Mouse (Mus musculus) embryonic fibroblast, embryonic 13.5 days (primary cell): ENCODE results near the gene Ugt2b34. TPM values are rescaled to one million over a fixed set of nuclear protein-coding genes. Genes with fewer than 3 reads are reported as not detected.
"Not testable (repeated sequence)": the region's sequence is repeated elsewhere in the genome, so short reads cannot be mapped to it uniquely, and the experiment has no call there.

ENCODE experiments used
- H3K27ac ChIP-seq: 2 replicates; pipeline ENCODE4 v1.5.1; 2012; ENCODE audit warnings: low read length, control low read depth, inconsistent platforms; ENCODE audit not compliant: insufficient read depth
- H3K4me1 ChIP-seq: 2 replicates; pipeline ENCODE4 v1.6.1; 2011; ENCODE audit warnings: low read length; ENCODE audit not compliant: control insufficient read depth, insufficient read depth
- H3K4me3 ChIP-seq: 2 replicates; pipeline ENCODE4 v1.5.1; 2011; ENCODE audit warnings: mild to moderate bottlenecking, control low read depth, low read length; ENCODE audit not compliant: insufficient read depth
- CTCF ChIP-seq: IDR thresholded peaks from 2 replicates; pipeline ENCODE4 v1.5.1; 2011; ENCODE audit warnings: mild to moderate bottlenecking, control low read depth, low read length, moderate library complexity, borderline replicate concordance; ENCODE audit not compliant: insufficient read depth
- POLR2A ChIP-seq: IDR thresholded peaks from 2 replicates; pipeline ENCODE4 v1.6.1; 2011; ENCODE audit warnings: low read depth, mild to moderate bottlenecking, control low read depth, low read length, moderate library complexity
- polyA plus RNA-seq: library from polyadenylated mRNA; stranded (reverse); fragments of >200 nt; gene quantifications from 2 replicates; pipeline ENCODE4 v1.2.4, GENCODE M21; 2011; ENCODE audit warnings: low read depth; ENCODE audit not compliant: missing spikeins, insufficient read length

The Ugt2b34 gene
- polyA plus RNA-seq, 1 experiment: not detected

DNA sequence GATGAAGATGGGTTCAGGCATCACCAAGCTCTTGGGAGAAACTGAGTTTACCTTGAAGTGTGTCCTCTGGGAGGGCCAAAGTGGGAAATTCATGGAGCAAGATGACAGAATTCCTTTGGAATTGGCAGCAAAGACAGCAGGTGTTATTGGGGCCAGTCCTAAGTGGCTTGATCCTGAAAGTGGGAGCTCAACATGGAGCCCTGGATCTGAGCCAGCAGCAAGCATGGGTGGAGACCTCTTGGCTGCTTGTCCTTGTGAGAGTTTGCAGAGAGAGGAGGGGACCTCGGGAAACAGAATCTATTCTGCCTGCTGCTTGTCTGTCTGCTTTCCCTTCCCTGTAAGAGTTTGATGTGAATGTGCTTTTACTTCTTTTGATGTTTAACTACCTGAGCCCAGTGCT lies 34.9 kb downstream of the Ugt2b34 start:
- Histone ChIP-seq H3K4me3 (no peak overlapping the region), H3K4me1 (no peaks in the 10 kb centered on the region), H3K27ac (no peak overlapping the region)
- TF ChIP-seq POLR2A: no peak
- TF ChIP-seq CTCF: no peak

DNA sequence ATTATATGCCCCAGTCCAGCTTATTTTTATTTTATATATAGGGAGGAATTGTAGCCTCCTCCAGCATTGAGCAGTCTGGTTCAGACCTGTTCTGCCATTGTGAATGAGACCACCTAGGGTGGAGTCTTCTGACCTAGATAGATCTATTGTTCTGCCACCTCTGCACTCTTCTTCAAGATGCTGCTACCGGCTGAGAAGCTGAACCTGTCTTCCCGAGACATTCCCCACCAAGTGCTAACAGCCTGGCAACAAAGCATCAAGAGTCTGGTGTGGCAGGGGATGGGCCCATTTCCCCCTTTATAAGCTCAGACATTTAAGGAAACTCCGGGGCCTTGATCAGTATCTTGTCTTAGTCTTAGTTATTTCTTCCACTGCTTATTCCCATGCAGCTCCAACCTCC lies 48.4 kb downstream of the Ugt2b34 start:
- Histone ChIP-seq H3K4me3 (no peak overlapping the region), H3K27ac (no peak overlapping the region), H3K4me1 (no peaks in the 10 kb centered on the region)
- TF ChIP-seq POLR2A: no peak
- no peak for TF ChIP-seq CTCF

DNA sequence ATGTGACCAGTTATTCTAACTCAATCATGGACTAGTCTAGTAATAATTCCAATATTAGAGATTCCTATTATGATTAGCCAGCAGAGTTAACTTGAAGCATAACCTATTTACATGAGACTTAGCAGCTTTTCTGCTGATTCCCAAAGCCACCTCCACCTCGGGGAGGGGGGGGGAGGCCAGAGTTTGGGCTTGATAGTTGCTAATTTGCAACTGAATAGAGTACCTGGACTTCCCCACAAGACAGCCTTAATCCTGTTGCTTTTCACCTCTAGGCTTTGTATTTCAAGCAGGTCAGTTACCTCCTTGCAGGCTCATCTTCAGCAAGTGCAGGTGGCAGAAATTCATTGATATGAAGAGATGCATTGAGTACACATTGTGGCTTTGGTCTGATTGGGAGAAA lies 49.1 kb downstream of the Ugt2b34 start:
- Histone ChIP-seq H3K27ac (no peak overlapping the region), H3K4me1 (no peaks in the 10 kb centered on the region), H3K4me3 (no peak overlapping the region)
- TF ChIP-seq POLR2A: no peak
- no peak for TF ChIP-seq CTCF

DNA sequence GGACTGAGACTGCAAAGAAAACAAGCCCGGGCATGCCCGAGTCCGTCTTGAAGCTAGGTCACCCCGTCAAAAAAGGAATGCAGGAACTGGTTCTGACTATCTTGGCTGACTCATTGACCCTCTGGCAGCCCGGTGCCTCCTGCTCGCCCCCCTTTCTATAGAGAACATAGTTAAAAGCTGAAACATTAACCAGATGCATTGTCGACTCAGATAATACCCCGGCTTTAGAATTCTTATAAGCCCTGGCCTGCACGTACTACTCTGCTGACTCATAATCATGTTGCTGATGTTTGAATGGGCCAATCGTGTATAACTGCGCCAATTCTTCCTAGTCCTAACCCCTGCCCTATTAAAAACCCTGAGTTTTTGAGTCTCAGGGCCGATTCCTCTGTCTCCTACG lies 50.2 kb downstream of the Ugt2b34 start:
- H3K4me1 ChIP-seq, H3K4me3 ChIP-seq, H3K27ac ChIP-seq: not testable (repeated sequence)

DNA sequence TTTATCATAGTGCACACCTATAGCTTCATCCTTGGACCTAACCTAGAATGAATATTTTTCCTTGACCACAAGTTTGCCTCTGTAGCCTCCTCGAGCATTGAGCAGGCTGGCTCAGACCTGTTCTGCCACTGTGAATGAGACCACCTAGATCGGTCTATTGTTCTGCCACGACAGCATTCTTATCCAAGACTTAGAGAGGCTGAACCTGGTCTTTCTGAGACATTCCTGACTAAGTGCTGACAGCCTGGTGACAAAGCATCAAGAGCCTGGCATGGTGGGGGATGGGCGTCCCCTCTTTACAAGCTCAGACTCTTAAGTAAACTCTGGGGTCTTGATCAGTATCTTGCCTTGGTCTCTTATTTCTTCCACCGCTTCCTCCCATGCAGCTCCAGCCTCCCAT lies 55.1 kb downstream of the Ugt2b34 start:
- TF ChIP-seq POLR2A (no peak), CTCF (no peak)
- H3K4me3 ChIP-seq: no peak overlapping the region
- no peak overlapping the region for H3K27ac ChIP-seq
- H3K4me1 ChIP-seq: no peaks in the 10 kb centered on the region

DNA sequence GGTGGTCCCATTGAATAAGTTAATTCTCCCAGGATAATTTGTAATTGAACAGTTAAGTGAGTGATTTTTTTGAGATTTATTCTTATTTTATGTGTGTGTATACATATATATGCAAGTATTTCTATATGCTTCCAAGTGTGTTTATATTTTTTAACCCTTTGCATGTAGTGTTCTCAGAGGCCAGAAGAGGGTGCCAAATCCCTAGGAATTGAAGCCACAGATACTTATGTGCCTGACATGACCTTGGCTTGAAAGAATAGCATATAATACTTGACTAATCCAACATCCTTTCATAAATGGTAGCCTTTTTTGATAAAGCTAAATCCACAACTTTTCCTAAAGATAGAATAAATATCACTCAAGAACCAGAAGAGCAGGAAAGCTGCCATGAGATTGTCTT lies 56.6 kb downstream of the Ugt2b34 start:
- Histone ChIP-seq H3K4me3 (no peak overlapping the region), H3K27ac (no peak overlapping the region), H3K4me1 (no peaks in the 10 kb centered on the region)
- TF ChIP-seq POLR2A: no peak
- TF ChIP-seq CTCF: no peak

DNA sequence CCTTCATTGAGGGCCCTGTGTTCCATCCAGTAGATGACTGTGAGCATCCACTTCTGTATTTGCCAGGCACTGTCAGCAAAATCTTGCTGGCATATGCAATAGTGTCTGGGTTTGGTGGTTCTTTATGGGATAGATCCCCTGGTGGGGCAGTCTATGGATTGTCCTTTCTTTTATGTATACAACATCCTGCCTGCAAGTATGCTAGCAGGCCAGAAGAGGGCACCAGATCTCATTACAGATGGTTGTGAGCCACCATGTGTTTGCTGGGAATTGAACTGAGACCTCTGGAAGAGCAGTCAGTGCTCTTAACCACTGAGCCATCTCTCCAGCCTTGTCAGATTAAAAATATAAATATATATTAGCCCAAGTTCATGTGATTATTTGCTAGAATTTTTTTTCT lies 65.5 kb downstream of the Ugt2b34 start:
- H3K4me1 ChIP-seq, H3K4me3 ChIP-seq, H3K27ac ChIP-seq: not testable (repeated sequence)

DNA sequence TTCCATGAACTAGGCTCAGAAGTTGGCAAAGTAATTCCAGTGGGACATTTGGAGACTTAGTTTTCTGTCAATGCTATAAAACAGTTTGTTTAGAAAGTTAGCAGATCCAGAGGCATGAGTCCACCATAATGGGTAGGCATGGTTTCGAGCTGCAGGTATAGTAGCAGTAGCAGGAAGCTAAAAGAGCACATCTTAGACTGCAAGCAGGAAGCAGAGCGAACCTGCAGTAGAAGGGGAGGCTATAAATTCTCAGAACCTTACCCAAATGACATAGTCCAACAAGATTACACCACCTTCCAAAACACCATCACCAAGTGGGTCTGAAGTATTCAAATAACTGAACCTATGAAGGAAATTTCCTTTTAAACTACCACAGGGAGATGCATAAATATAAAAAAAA lies 66.5 kb downstream of the Ugt2b34 start:
- no peak overlapping the region for H3K4me3 ChIP-seq
- H3K4me1 ChIP-seq: no peaks in the 10 kb centered on the region
- H3K27ac ChIP-seq: no peak overlapping the region
- no peak for TF ChIP-seq CTCF
- no peak for TF ChIP-seq POLR2A

Other genes with a start within 250 kb of the Ugt2b34 start
- not detected in 2 replicates for gene Tmprss11b, start 230.6 kb downstream of the Ugt2b34 start, polyA plus RNA-seq
- not detected in 2 replicates for gene Tmprss11e, start 161.1 kb downstream of the Ugt2b34 start, polyA plus RNA-seq
- 48.1 and 58.5 TPM in 2 replicates for gene Ythdc1, start 102.7 kb downstream of the Ugt2b34 start, polyA plus RNA-seq
- gene Ugt2b1, start 19.6 kb upstream of the Ugt2b34 start, polyA plus RNA-seq: not detected in 2 replicates
- gene Ugt2b35, start 93.9 kb upstream of the Ugt2b34 start, polyA plus RNA-seq: not detected in 2 replicates
- not detected in 2 replicates for gene Ugt2b36, start 185.6 kb upstream of the Ugt2b34 start, polyA plus RNA-seq
- not detected in 2 replicates for gene Ugt2b5, start 233.4 kb upstream of the Ugt2b34 start, polyA plus RNA-seq